Mouse (Mus musculus): Measurements from ENCODE around the gene Guca1b. TPM values are rescaled to one million over a fixed set of nuclear protein-coding genes. Genes with fewer than 3 reads are reported as not detected.

The Guca1b gene
- polyA plus RNA-seq, 1 experiment, result not detected

GRCm38 (mm10) chr17:47440359-47440890 is 55.2 kb downstream of the Guca1b start:
- no peak for TF ChIP-seq GATA1 (IDR thresholded peaks at IDR 0.05; ENCODE audit: low read length)

- no peak for TF ChIP-seq GATA1 (IDR thresholded peaks at IDR 0.05; ENCODE audit: low read length)
Observed at GRCm38 (mm10) chr17:47441296-47442051, 56.3 kb downstream of the Guca1b start.

- TF ChIP-seq GATA1 (IDR thresholded peaks at IDR 0.05; ENCODE audit: low read length), result no peak
Observed at GRCm38 (mm10) chr17:47442271-47442670, 57.1 kb downstream of the Guca1b start.

Other genes starting within 250 kb of the Guca1b start
- gene Mrps10, start 16.5 kb upstream of the Guca1b start, polyA plus RNA-seq (2012), result 56.1 and 64.4 TPM in 2 replicates
- gene Guca1a, start 15.2 kb downstream of the Guca1b start, polyA plus RNA-seq (2012), result not detected in 2 replicates
- 0.01 TPM in 1 of 2 replicates, not detected in the other for gene AI661453, start 51.2 kb downstream of the Guca1b start, polyA plus RNA-seq (2012)
- not detected in 2 replicates for gene 1700001C19Rik, start 52.0 kb downstream of the Guca1b start, polyA plus RNA-seq (2012)
- 23.1 and 25.1 TPM in 2 replicates for gene Taf8, start 116.9 kb downstream of the Guca1b start, polyA plus RNA-seq (2012)
- gene Ccnd3, start 119.7 kb downstream of the Guca1b start, polyA plus RNA-seq (2012), result 451 and 580 TPM in 2 replicates
- gene Bysl, start 226.1 kb downstream of the Guca1b start, polyA plus RNA-seq (2012), result 58.2 and 67.0 TPM in 2 replicates
- 6.0 and 7.3 TPM in 2 replicates for gene Med20, start 226.2 kb downstream of the Guca1b start, polyA plus RNA-seq (2012)
- gene Gm20517, start 226.2 kb downstream of the Guca1b start, polyA plus RNA-seq (2012), result 0.11 TPM in 1 of 2 replicates, not detected in the other
- 15.8 and 20.6 TPM in 2 replicates for gene Usp49, start 245.3 kb downstream of the Guca1b start, polyA plus RNA-seq (2012)